Mouse (Mus musculus) embryonic fibroblast, embryonic 13.5 days (primary cell): ENCODE measurements around the gene Lrp6.

Experiments used
- CTCF ChIP-seq: IDR thresholded peaks from 2 replicates; pipeline ENCODE4 v1.5.1; 2011; ENCODE audit warnings: mild to moderate bottlenecking, control low read depth, low read length, moderate library complexity, borderline replicate concordance; ENCODE audit not compliant: insufficient read depth
- POLR2A ChIP-seq: IDR thresholded peaks from 2 replicates; pipeline ENCODE4 v1.6.1; 2011; ENCODE audit warnings: low read depth, mild to moderate bottlenecking, control low read depth, low read length, moderate library complexity

DNA sequence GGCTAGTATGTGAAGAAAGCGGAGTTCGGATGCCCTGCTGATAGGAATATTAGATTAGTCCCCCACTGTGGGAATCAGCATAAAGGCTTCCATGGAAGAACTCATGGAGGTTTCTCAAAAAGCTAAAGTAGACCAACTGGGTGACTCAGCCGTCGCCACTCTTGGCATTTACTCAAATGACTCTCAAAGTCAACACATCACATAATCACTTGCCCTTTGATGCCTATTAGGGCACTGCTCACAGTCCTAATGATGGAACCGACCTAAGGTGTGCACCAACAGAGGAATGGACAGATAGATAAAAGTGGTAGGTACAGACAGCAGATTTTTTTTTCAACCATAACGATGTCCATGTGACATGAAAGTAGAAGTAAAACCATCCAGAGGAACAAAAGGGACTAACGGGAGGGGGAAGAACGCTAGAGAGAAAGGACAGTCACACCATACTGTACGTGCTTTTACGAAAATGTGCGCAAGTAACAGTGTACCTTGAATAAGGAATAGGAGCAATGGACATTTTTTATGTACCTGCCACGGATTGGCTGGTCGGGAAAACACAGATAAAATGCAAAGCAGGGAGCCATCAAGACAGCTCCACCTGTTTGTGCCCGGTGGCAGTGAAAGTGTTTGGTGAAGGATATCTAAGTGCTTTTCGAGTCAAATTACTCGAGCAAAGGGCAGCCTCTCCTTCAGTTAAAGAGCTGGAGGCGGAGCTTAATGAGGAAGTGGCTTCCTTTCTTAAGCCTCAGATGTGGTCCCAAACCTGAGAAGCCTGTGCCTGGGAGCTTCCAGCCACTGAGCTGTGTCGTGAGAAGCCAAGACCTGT, 152.8 kb downstream of the Lrp6 start:
- TF ChIP-seq CTCF, result no peak
- no peak for TF ChIP-seq POLR2A
